Mouse (Mus musculus) heart, postnatal 0 days (tissue): ENCODE results near the gene C1galt1c1. TPM values are rescaled to one million over a fixed set of nuclear protein-coding genes. Genes with fewer than 3 reads are reported as not detected.

Experiments used
- ATAC-seq: fragments of 200-750 bp; cut with Nextera tagmentation; 2 replicates; pipeline ENCODE4 v1.8.0; 2017; ENCODE audit warnings: low read depth, moderate number of reproducible peaks, moderate library complexity; ENCODE audit not compliant: insufficient read depth
- DNase-seq: peaks from one replicate; pipeline ENCODE4 v3.0.0-alpha.2; 2016; ENCODE audit warnings: low spot score
- H3K27ac ChIP-seq: fragments of 300-500 bp; sonication (generic); 2 replicates; pipeline ENCODE4 v1.5.1; 2014; ENCODE audit warnings: low read depth, mild to moderate bottlenecking
- H3K27me3 ChIP-seq: fragments of 300-500 bp; sonication (generic); 2 replicates; pipeline ENCODE4 v1.6.1; 2014; ENCODE audit warnings: low read length, mixed read lengths; ENCODE audit not compliant: control insufficient read depth, insufficient read depth
- H3K36me3 ChIP-seq: fragments of 300-500 bp; sonication (generic); replicated peaks from 2 replicates; pipeline ENCODE4 v1.6.1; 2014; ENCODE audit warnings: low read length, mixed read lengths; ENCODE audit not compliant: control insufficient read depth, insufficient read depth
- H3K4me1 ChIP-seq: fragments of 300-500 bp; sonication (generic); 2 replicates; pipeline ENCODE4 v1.6.1; 2014; ENCODE audit warnings: antibody characterized with exemption; ENCODE audit not compliant: control insufficient read depth, insufficient read depth
- H3K4me2 ChIP-seq: fragments of 300-500 bp; sonication (generic); 2 replicates; pipeline ENCODE4 v1.6.1; 2014; ENCODE audit warnings: low read depth, mild to moderate bottlenecking, low read length, moderate library complexity
- H3K4me3 ChIP-seq: fragments of 300-500 bp; sonication (generic); 2 replicates; pipeline ENCODE4 v1.5.1; 2014; ENCODE audit warnings: low read depth, low read length
- H3K9ac ChIP-seq: fragments of 300-500 bp; sonication (generic); replicated peaks from 2 replicates; pipeline ENCODE4 v1.6.1; 2014; ENCODE audit warnings: low read depth, low read length, mixed read lengths
- H3K9me3 ChIP-seq: fragments of 300-500 bp; sonication (generic); replicated peaks from 2 replicates; pipeline ENCODE4 v1.6.1; 2016; ENCODE audit warnings: low read length; ENCODE audit not compliant: control insufficient read depth
- CTCF ChIP-seq: IDR thresholded peaks from 2 replicates; pipeline ENCODE4 v1.5.1; 2016; ENCODE audit warnings: antibody characterized with exemption, control low read depth, low read depth
- EP300 ChIP-seq: IDR thresholded peaks from 2 replicates; pipeline ENCODE4 v1.6.1; 2016; ENCODE audit warnings: antibody characterized with exemption, low read depth
- WGBS: fragments of 180-500 bp; shearing (Covaris S2); extraction: QIAGEN DNeasy Blood & Tissue Kit; methylation state at CpG from one replicate; pipeline ENCODE4 v1.1.7; 2014; 5-methylcytosine and 5-hydroxymethylcytosine counted together
- polyA plus RNA-seq: library from polyadenylated mRNA; unstranded; fragments of >200 nt; fragmentation: Nextera tagmentation; extraction: Ambion mirVana; gene quantifications from 2 replicates; pipeline ENCODE4 v1.2.1, GENCODE M21; 2015
- total RNA-seq: library from RNA; depleted of rRNA; stranded (reverse); fragments of >200 nt; gene quantifications from 2 replicates; pipeline ENCODE4 v1.2.3, GENCODE M21; 2014; ENCODE audit warnings: low replicate concordance

Gene C1galt1c1
- total and polyA plus RNA-seq, 2 experiments from 2014 or later, result 9.2 to 16.1 TPM

DNA sequence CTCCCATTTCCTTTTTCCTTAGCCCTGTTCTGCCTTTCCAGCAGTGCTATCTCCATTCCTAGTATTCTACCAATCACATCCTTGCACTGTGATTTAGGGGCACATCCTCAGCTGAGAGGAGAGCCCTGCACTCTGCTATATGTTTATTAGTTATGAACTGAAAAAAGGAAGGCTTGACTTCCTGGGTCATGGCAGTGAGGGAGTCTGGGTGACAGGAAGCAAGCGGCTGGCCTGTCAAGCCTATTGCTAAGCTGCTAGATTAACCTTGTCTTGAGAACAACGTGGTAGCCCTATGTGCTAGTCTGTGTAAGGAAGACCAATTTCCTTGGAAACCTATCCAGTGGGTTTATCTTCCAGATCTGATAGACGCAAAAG, 33.9 kb downstream of the C1galt1c1 start:
- Histone ChIP-seq H3K4me2 (peak overlapping the region; percentile 67), H3K4me1 (no peaks in the 10 kb centered on the region), H3K9ac (peak overlapping the region; percentile 67), H3K27ac (peak overlapping the region; percentile 89), H3K4me3 (peak overlapping the region; percentile 59), H3K9me3 (no peaks in the 10 kb centered on the region), H3K27me3 (no peaks in the 10 kb centered on the region), H3K36me3 (no peaks in the 10 kb centered on the region)
- WGBS, result 12% methylated on average over 3 of the region's 3 CpGs
- DNase-seq (peak; percentile 36), ATAC-seq (peak; percentile 77)
- TF ChIP-seq EP300 (no peak), CTCF (no peak)

- WGBS, result 15% methylated on average over 26 of the region's 26 CpGs
- Histone ChIP-seq H3K36me3 (no peaks in the 10 kb centered on the region), H3K27me3 (no peaks in the 10 kb centered on the region), H3K4me3 (peak within 1 kb of the TSS; percentile 59), H3K27ac (peak within 1 kb of the TSS; percentile 89), H3K9ac (peak within 1 kb of the TSS; percentile 67), H3K4me2 (peak within 1 kb of the TSS; percentile 67), H3K4me1 (no peaks in the 10 kb centered on the region), H3K9me3 (no peaks in the 10 kb centered on the region)
- TF ChIP-seq EP300 (no peak), CTCF (no peak)
- DNase-seq (peak; percentile 84), ATAC-seq (peak; percentile 91)
These were observed 34.5 kb downstream of the C1galt1c1 start, which contains the start of gene Mcts1 for GRCm38 (mm10) chrX:38600177-38600994. Gene Mcts1, plus strand, starts transcription at chrX:38600578.

DNA sequence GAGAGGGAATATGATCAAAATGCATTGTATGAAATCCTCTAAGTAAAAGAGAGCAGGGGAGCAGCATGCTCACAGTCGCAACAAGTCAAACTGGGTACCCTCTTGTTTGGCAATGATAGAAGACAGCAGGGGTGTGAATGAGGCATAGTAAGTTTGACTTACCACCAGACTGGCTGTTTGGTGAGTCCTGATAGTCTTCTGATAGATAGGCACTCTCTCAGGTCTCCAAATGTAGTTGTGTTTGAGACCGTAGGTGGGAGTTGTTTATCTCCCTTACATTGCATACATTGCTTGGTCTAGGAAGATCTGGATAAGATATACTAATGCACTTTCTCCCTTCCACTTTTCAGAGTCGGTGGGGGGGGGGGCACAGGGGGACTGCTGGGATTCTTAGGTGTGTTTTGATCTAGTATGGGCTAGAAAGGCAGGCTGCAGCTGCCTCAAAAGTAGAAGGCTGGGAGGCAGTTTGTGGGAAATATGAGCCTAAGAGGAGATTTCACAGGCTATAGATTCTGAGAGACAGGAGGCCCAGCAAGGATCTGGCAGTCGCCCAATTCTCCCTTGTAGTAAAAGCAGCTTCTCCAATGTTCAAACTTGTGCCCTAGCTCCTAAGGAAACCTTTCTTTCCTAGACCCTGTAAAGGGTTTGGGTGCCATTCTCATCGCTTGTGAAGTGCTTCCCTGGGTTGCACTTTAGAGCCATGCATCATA, 41.6 kb downstream of the C1galt1c1 start:
- 42% methylated on average over 5 of the region's 5 CpGs for WGBS
- ATAC-seq (no peak), DNase-seq (no peak)

GRCm38 (mm10) chrX:38591749-38592148, 43.1 kb downstream of the C1galt1c1 start:
- H3K9ac ChIP-seq, result no peak overlapping the region
- WGBS, result 70% methylated on average over 3 of the region's 3 CpGs
- H3K9me3 ChIP-seq, result no peaks in the 10 kb centered on the region
- no peaks in the 10 kb centered on the region for H3K27me3 ChIP-seq
- H3K4me3 ChIP-seq, result no peak overlapping the region
- TF ChIP-seq EP300 (no peak), CTCF (no peak)
- H3K36me3 ChIP-seq, result no peaks in the 10 kb centered on the region
- no peak overlapping the region for H3K4me2 ChIP-seq
- ATAC-seq (no peak), DNase-seq (no peak)
- H3K27ac ChIP-seq, result no peak overlapping the region
- no peaks in the 10 kb centered on the region for H3K4me1 ChIP-seq

More for the DNA sequence above, 41.6 kb downstream of the C1galt1c1 start:
- H3K4me2 ChIP-seq, result no peak overlapping the region
- no peaks in the 10 kb centered on the region for H3K36me3 ChIP-seq
- H3K27ac ChIP-seq, result no peak overlapping the region
- no peaks in the 10 kb centered on the region for H3K4me1 ChIP-seq
- TF ChIP-seq CTCF (no peak), EP300 (no peak)
- no peaks in the 10 kb centered on the region for H3K9me3 ChIP-seq
- H3K4me3 ChIP-seq, result no peak overlapping the region
- H3K9ac ChIP-seq, result no peak overlapping the region
- H3K27me3 ChIP-seq, result no peaks in the 10 kb centered on the region

DNA sequence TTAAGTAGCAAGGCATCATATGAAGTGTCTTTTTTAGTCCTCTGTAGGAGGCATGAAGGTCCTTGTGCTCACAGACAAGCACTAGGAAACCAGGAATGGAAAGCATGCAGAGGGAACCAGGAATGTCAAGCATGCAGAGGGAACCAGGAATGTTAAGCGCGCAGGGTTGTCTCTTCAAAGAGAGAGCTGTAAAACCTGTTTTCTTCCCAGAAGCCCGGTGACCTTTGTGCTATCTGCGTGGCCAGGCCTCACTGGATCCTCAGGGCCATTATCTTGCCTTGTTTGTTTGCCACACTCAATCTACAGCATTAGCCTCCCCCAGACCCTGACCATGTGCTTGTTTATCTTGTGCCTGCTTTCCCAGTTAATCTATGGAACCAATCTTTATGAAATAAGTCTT, 45.1 kb downstream of the C1galt1c1 start:
- Histone ChIP-seq H3K9me3 (no peaks in the 10 kb centered on the region), H3K27me3 (no peaks in the 10 kb centered on the region), H3K4me3 (no peak overlapping the region), H3K36me3 (no peaks in the 10 kb centered on the region), H3K9ac (no peak overlapping the region), H3K4me1 (no peaks in the 10 kb centered on the region), H3K27ac (peak overlapping the region; percentile 46; the same call in 1 of the 2 replicates), H3K4me2 (no peak overlapping the region)
- peak; percentile 30; the same call in 1 of the 2 replicates for ATAC-seq
- WGBS, result 27% methylated on average over 4 of the region's 4 CpGs
- DNase-seq, result peak; percentile 13
- no peak for TF ChIP-seq CTCF
- TF ChIP-seq EP300, result no peak
